Mouse (Mus musculus): ENCODE data around the gene Crlf1. TPM values are rescaled to one million over a fixed set of nuclear protein-coding genes. Genes with fewer than 3 reads are reported as not detected.

Crlf1 gene
- polyA plus RNA-seq, 1 experiment from 2014 or later, result 33.7 TPM

DNA sequence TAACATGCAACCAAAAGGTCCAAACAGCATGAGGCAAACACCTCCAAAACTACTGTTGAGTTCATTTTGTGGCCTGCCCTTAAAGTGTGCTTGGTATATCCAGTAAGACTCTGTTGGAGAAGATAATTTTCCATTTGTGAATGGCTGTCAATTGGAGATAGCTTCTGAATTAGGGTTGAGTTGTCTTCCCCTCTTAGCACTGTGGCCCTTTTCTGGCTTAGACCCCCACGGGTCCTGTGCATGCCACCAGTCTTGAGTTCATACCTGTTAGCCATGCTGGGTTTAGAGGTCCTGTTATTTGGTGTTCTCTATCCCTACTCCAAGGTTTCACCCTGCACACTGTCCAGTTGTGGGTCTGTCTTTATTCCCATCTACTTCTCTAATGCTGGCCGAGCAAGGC, 18.8 kb downstream of the Crlf1 start:
- Histone ChIP-seq H3K4me3 (replicated peaks; ENCODE audit: low read depth, low read length) (no peak overlapping the region), H3K9ac (ENCODE audit: low read depth, low read length) (no peak overlapping the region), H3K36me3 (ENCODE audit: insufficient read depth, low read length) (peaks cover 20% of the 10 kb centered on the region), H3K9me3 (replicated peaks; ENCODE audit: low read length) (no peaks in the 10 kb centered on the region), H3K4me2 (ENCODE audit: low read length) (no peak overlapping the region), H3K27ac (no peak overlapping the region), H3K4me1 (replicated peaks; ENCODE audit: insufficient read depth, low read length) (0 out of 2 replicates have a peak, but pooled peaks cover 6% of the 10 kb centered on the region), H3K27me3 (ENCODE audit: insufficient read depth, low read length) (no peaks in the 10 kb centered on the region)
- WGBS, result 90% methylated on average over 2 of the region's 2 CpGs
- no peak for TF ChIP-seq CTCF (IDR thresholded peaks at IDR 0.05; ENCODE audit: low read depth)
- ATAC-seq (replicated peaks; ENCODE audit: low FRiP score, low read depth) (no peak), DNase-seq (ENCODE audit: low spot score) (no peak)

DNA sequence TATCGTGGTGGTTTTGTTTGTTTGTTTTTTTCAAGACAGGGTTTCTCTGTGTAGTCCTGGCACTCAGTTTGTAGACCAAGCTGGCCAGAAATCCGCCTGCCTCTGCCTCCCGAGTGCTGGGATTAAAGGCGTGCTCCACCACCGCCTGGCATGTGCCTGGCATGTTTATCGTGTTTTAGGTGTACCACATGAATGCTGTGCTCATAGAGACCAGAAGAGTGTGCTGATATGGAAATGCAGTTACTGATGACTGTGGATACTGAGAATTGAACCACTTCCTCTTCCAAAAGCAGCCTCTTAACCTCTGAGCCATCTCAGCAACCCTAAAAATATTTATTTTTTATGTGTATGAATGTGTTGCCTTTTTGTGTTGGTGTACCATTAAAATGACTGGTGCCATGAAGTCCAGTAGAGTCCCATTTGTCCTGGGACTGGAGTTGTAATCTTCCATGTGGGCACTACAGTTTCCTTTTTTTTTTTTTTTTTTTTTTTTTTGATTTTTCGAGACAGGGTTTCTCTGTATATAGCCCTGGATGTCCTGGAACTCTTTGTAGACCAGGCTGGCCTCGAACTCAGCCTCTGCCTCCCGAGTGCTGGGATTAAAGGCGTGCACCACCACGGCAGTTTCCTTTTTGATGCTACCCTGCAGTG, 19.4 kb downstream of the Crlf1 start:
- Histone ChIP-seq H3K4me3 (replicated peaks; ENCODE audit: low read depth, low read length) (no peak overlapping the region), H3K36me3 (ENCODE audit: insufficient read depth, low read length) (peaks cover 19% of the 10 kb centered on the region), H3K4me2 (ENCODE audit: low read length) (no peak overlapping the region), H3K9ac (ENCODE audit: low read depth, low read length) (no peak overlapping the region), H3K4me1 (replicated peaks; ENCODE audit: insufficient read depth, low read length) (0 out of 2 replicates have a peak, but pooled peaks cover 6% of the 10 kb centered on the region), H3K9me3 (replicated peaks; ENCODE audit: low read length) (no peaks in the 10 kb centered on the region), H3K27ac (no peak overlapping the region), H3K27me3 (ENCODE audit: insufficient read depth, low read length) (no peaks in the 10 kb centered on the region)
- TF ChIP-seq CTCF (IDR thresholded peaks at IDR 0.05; ENCODE audit: low read depth), result no peak
- DNase-seq (ENCODE audit: low spot score) (no peak), ATAC-seq (replicated peaks; ENCODE audit: low FRiP score, low read depth) (no peak)
- 92% methylated on average over 11 of the region's 11 CpGs for WGBS

DNA sequence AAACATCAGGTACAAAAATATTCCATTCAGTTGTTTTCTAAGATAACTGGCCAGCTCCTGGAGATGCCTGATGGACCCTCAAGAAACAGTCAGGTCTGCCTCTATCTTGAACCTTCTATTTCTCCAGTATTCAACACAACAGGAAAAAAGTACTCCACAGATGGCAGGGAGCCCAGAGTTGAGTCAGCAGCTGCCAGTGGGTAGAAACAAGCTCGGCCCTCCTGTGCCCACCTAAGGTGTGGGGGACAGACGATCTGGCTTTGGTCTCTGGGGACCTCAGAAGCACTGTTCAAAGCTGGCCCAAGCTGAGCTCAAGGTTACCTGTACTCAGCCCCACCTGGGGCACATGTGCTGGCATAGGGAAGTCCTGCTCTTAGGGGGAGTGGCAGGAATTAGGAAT, 20.5 kb downstream of the Crlf1 start:
- H3K4me1 ChIP-seq (replicated peaks; ENCODE audit: insufficient read depth, low read length), result 0 out of 2 replicates have a peak, but pooled peaks cover 6% of the 10 kb centered on the region
- ATAC-seq (replicated peaks; ENCODE audit: low FRiP score, low read depth), result no peak
- H3K9me3 ChIP-seq (replicated peaks; ENCODE audit: low read length), result no peaks in the 10 kb centered on the region
- H3K27ac ChIP-seq, result no peak overlapping the region
- no peak overlapping the region for H3K4me3 ChIP-seq (replicated peaks; ENCODE audit: low read depth, low read length)
- peaks cover 16% of the 10 kb centered on the region for H3K36me3 ChIP-seq (ENCODE audit: insufficient read depth, low read length)
- WGBS, result 70% methylated on average over 2 of the region's 2 CpGs
- no peak overlapping the region for H3K4me2 ChIP-seq (ENCODE audit: low read length)
- TF ChIP-seq CTCF (IDR thresholded peaks at IDR 0.05; ENCODE audit: low read depth), result no peak
- H3K9ac ChIP-seq (ENCODE audit: low read depth, low read length), result no peak overlapping the region
- no peak for DNase-seq (ENCODE audit: low spot score)
- H3K27me3 ChIP-seq (ENCODE audit: insufficient read depth, low read length), result no peaks in the 10 kb centered on the region

DNA sequence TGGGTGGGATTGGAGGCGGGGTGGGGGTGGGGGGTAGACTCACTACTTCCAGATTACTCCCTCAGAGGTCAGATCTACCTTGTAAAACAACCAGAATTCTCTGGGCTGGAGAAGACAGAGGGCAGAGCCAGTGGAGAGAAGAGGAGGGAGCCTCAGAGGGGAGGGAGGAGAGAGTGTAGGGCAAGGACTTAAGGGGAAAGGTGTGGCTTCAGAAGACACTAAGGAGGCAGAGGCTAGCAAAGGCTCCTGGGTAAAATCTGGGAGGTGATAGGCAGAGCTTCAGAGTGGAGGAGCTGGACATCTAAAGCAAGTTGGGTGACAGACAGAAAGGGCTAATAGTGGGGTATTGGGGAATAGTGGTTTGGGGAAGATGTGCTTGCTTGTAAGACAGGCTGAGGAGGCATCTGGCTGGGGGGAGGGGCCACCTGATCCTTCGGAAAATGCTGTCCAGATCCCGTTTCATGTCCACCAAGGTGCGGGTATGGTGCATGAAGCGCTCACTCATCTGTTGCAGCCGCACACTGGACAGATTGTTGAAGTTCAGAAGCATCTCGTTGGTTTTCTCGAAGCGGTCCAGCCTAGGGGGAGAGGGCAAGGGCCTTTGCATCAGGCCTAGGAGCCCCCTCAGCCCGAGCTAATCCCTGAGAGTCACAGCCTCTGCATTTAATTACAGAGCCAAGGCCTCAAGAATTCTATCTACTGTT, 25.1 kb downstream of the Crlf1 start:
- no peak for ATAC-seq (replicated peaks; ENCODE audit: low FRiP score, low read depth)
- Histone ChIP-seq H3K9me3 (replicated peaks; ENCODE audit: low read length) (no peaks in the 10 kb centered on the region), H3K4me3 (replicated peaks; ENCODE audit: low read depth, low read length) (no peak overlapping the region), H3K4me1 (replicated peaks; ENCODE audit: insufficient read depth, low read length) (no peaks in the 10 kb centered on the region; the same call in 1 of the 2 replicates), H3K9ac (ENCODE audit: low read depth, low read length) (no peak overlapping the region), H3K36me3 (ENCODE audit: insufficient read depth, low read length) (peaks cover 16% of the 10 kb centered on the region), H3K27me3 (ENCODE audit: insufficient read depth, low read length) (no peaks in the 10 kb centered on the region), H3K4me2 (ENCODE audit: low read length) (no peak overlapping the region), H3K27ac (no peak overlapping the region)
- no peak for TF ChIP-seq CTCF (IDR thresholded peaks at IDR 0.05; ENCODE audit: low read depth)
- DNase-seq (ENCODE audit: low spot score), result no peak
- 53% methylated on average over 10 of the region's 10 CpGs for WGBS

DNA sequence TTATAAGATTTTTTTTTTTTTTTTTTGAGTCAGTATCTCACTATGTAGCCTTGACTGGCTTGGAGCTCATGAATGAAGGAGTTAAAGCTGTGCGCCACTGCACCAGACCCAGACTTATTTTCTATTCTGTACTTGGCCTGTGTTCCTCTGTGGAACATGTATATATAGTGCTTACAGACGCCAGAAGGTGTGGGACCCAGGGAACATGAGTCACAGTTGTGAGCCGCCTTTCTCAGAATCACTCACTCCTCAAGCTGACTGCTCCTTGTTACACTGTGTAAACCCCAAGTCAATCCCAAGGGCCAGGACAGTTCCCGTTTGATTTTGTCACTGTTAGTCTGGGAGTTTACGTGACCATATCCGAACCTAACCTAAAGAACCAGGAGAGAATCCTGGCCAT, 26.1 kb downstream of the Crlf1 start:
- H3K9ac ChIP-seq (ENCODE audit: low read depth, low read length), result no peak overlapping the region
- peaks cover 12% of the 10 kb centered on the region; the same call in 1 of the 2 replicates for H3K36me3 ChIP-seq (ENCODE audit: insufficient read depth, low read length)
- no peak overlapping the region for H3K4me2 ChIP-seq (ENCODE audit: low read length)
- no peaks in the 10 kb centered on the region; the same call in 1 of the 2 replicates for H3K4me1 ChIP-seq (replicated peaks; ENCODE audit: insufficient read depth, low read length)
- no peak for TF ChIP-seq CTCF (IDR thresholded peaks at IDR 0.05; ENCODE audit: low read depth)
- ATAC-seq (replicated peaks; ENCODE audit: low FRiP score, low read depth) (no peak), DNase-seq (ENCODE audit: low spot score) (no peak)
- no peaks in the 10 kb centered on the region for H3K9me3 ChIP-seq (replicated peaks; ENCODE audit: low read length)
- WGBS, result 91% methylated on average over 6 of the region's 6 CpGs
- H3K27ac ChIP-seq, result no peak overlapping the region
- no peak overlapping the region for H3K4me3 ChIP-seq (replicated peaks; ENCODE audit: low read depth, low read length)
- no peaks in the 10 kb centered on the region for H3K27me3 ChIP-seq (ENCODE audit: insufficient read depth, low read length)

DNA sequence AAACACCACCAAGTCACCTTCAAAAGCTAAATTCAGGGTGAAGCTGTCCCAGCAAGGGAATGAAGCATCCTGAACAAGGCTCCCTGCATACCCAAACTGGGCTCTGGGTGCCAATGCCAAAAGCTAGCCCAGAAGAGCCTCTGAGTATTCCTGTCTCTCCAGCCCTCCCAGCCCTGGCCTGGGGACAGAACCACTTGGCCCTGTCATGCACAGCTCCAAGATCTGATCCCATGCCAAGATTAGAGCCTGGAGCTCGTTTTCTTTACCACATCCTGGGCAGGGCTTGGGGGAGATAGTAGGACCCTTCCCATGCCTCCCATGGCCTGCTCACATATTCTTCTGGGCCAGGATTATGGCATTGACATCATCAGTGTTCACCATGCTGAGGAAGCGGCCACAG, 26.6 kb downstream of the Crlf1 start:
- H3K9ac ChIP-seq (ENCODE audit: low read depth, low read length), result no peak overlapping the region
- no peak for TF ChIP-seq CTCF (IDR thresholded peaks at IDR 0.05; ENCODE audit: low read depth)
- no peaks in the 10 kb centered on the region for H3K27me3 ChIP-seq (ENCODE audit: insufficient read depth, low read length)
- no peaks in the 10 kb centered on the region; the same call in 1 of the 2 replicates for H3K4me1 ChIP-seq (replicated peaks; ENCODE audit: insufficient read depth, low read length)
- no peak overlapping the region for H3K4me3 ChIP-seq (replicated peaks; ENCODE audit: low read depth, low read length)
- no peak overlapping the region for H3K4me2 ChIP-seq (ENCODE audit: low read length)
- DNase-seq (ENCODE audit: low spot score) (no peak), ATAC-seq (replicated peaks; ENCODE audit: low FRiP score, low read depth) (no peak)
- H3K36me3 ChIP-seq (ENCODE audit: insufficient read depth, low read length), result peaks cover 12% of the 10 kb centered on the region; the same call in 1 of the 2 replicates
- WGBS, result 78% methylated on average over 2 of the region's 2 CpGs
- no peaks in the 10 kb centered on the region for H3K9me3 ChIP-seq (replicated peaks; ENCODE audit: low read length)
- H3K27ac ChIP-seq, result no peak overlapping the region

Measured in kidney, postnatal 0 days (tissue).